Mouse (Mus musculus): ENCODE data around the gene Gng13. TPM values are rescaled to one million over a fixed set of nuclear protein-coding genes. Genes with fewer than 3 reads are reported as not detected.
"Not testable (repeated sequence)": the region's sequence is repeated elsewhere in the genome, so short reads cannot be mapped to it uniquely, and the experiment has no call there.

Gene Gng13
- polyA plus RNA-seq, 1 experiment from 2014 or later = 5.6 TPM

GRCm38 (mm10) chr17:25735745-25736144 lies 18.8 kb downstream of the Gng13 start, which contains the start of gene Mslnl:
Gene Mslnl (plus strand): TSS chr17:25736042.
- ATAC-seq (ENCODE audit: insufficient number of reproducible peaks, insufficient read depth, low FRiP score, low TSS enrichment) = no peak
- Histone ChIP-seq H3K4me2 (replicated peaks) (no peak within 1 kb of the TSS), H3K27ac (no peak within 1 kb of the TSS), H3K9me3 (no peaks in the 10 kb centered on the region), H3K4me1 (no peaks in the 10 kb centered on the region), H3K4me3 (no peak within 1 kb of the TSS), H3K9ac (no peak within 1 kb of the TSS), H3K27me3 (peaks cover 4% of the 10 kb centered on the region; the same call in 1 of the 2 replicates), H3K36me3 (peaks cover 6% of the 10 kb centered on the region; the same call in 1 of the 2 replicates)
- 75% methylated on average over 3 of the region's 3 CpGs for WGBS

- H3K9me3 ChIP-seq = no peaks in the 10 kb centered on the region
- no peaks in the 10 kb centered on the region for H3K36me3 ChIP-seq
- H3K4me2 ChIP-seq (replicated peaks) = no peak overlapping the region
- no peak overlapping the region for H3K4me3 ChIP-seq
- ATAC-seq (ENCODE audit: insufficient number of reproducible peaks, insufficient read depth, low FRiP score, low TSS enrichment) = no peak
- H3K9ac ChIP-seq = no peak overlapping the region
- WGBS = 83% methylated on average over 7 of the region's 7 CpGs
- H3K27me3 ChIP-seq = peaks cover 7% of the 10 kb centered on the region; the same call in 1 of the 2 replicates
- no peak overlapping the region for H3K27ac ChIP-seq
- H3K4me1 ChIP-seq = no peaks in the 10 kb centered on the region
Measured at GRCm38 (mm10) chr17:25738861-25739260, 21.9 kb downstream of the Gng13 start.

GRCm38 (mm10) chr17:25741471-25741870 lies 24.5 kb downstream of the Gng13 start:
- WGBS = 65% methylated on average over 12 of the region's 12 CpGs
- H3K4me1 ChIP-seq; H3K4me3 ChIP-seq; H3K9ac ChIP-seq; H3K27ac ChIP-seq; H3K9me3 ChIP-seq; ATAC-seq (ENCODE audit: insufficient number of reproducible peaks, insufficient read depth, low FRiP score, low TSS enrichment); H3K36me3 ChIP-seq; H3K4me2 ChIP-seq (replicated peaks): not testable (repeated sequence)
- peaks cover 14% of the 10 kb centered on the region; the same call in 1 of the 2 replicates for H3K27me3 ChIP-seq

- H3K9ac ChIP-seq = no peak overlapping the region
- no peak overlapping the region for H3K27ac ChIP-seq
- H3K9me3 ChIP-seq = no peaks in the 10 kb centered on the region
- ATAC-seq (ENCODE audit: insufficient number of reproducible peaks, insufficient read depth, low FRiP score, low TSS enrichment) = no peak
- no peaks in the 10 kb centered on the region for H3K36me3 ChIP-seq
- 93% methylated on average over 9 of the region's 9 CpGs for WGBS
- H3K4me1 ChIP-seq = no peaks in the 10 kb centered on the region
- peaks cover 9% of the 10 kb centered on the region; the same call in 1 of the 2 replicates for H3K27me3 ChIP-seq
- H3K4me3 ChIP-seq = no peak overlapping the region
- H3K4me2 ChIP-seq (replicated peaks) = no peak overlapping the region
Measured at GRCm38 (mm10) chr17:25743831-25744230, 26.9 kb downstream of the Gng13 start.

- WGBS = 83% methylated on average over 9 of the region's 10 CpGs
- H3K36me3 ChIP-seq = no peaks in the 10 kb centered on the region
- H3K9me3 ChIP-seq = no peaks in the 10 kb centered on the region
- no peaks in the 10 kb centered on the region for H3K4me1 ChIP-seq
- H3K4me3 ChIP-seq = no peak overlapping the region
- no peak for ATAC-seq (ENCODE audit: insufficient number of reproducible peaks, insufficient read depth, low FRiP score, low TSS enrichment)
- H3K27me3 ChIP-seq = peaks cover 9% of the 10 kb centered on the region; the same call in 1 of the 2 replicates
- H3K27ac ChIP-seq = no peak overlapping the region
- H3K4me2 ChIP-seq (replicated peaks) = no peak overlapping the region
- no peak overlapping the region for H3K9ac ChIP-seq
Measured at GRCm38 (mm10) chr17:25744311-25744710, 27.3 kb downstream of the Gng13 start.

- Histone ChIP-seq H3K27me3 (peaks cover 9% of the 10 kb centered on the region; the same call in 1 of the 2 replicates), H3K9me3 (no peaks in the 10 kb centered on the region), H3K4me3 (no peak overlapping the region), H3K9ac (no peak overlapping the region), H3K36me3 (no peaks in the 10 kb centered on the region), H3K27ac (no peak overlapping the region), H3K4me1 (peaks cover 10% of the 10 kb centered on the region; the same call in 1 of the 2 replicates), H3K4me2 (replicated peaks) (no peak overlapping the region)
- WGBS = 89% methylated on average over 4 of the region's 4 CpGs
- ATAC-seq (ENCODE audit: insufficient number of reproducible peaks, insufficient read depth, low FRiP score, low TSS enrichment) = no peak
Measured at GRCm38 (mm10) chr17:25748238-25748637, 31.3 kb downstream of the Gng13 start.

GRCm38 (mm10) chr17:25749314-25749713 lies 32.3 kb downstream of the Gng13 start:
- no peaks in the 10 kb centered on the region for H3K36me3 ChIP-seq
- H3K9me3 ChIP-seq = no peaks in the 10 kb centered on the region
- ATAC-seq (ENCODE audit: insufficient number of reproducible peaks, insufficient read depth, low FRiP score, low TSS enrichment) = no peak
- H3K4me3 ChIP-seq = no peak overlapping the region
- no peak overlapping the region for H3K27ac ChIP-seq
- 76% methylated on average over 6 of the region's 6 CpGs for WGBS
- H3K4me1 ChIP-seq = peaks cover 10% of the 10 kb centered on the region; the same call in 1 of the 2 replicates
- no peak overlapping the region for H3K9ac ChIP-seq
- peaks cover 6% of the 10 kb centered on the region; the same call in 1 of the 2 replicates for H3K27me3 ChIP-seq
- H3K4me2 ChIP-seq (replicated peaks) = no peak overlapping the region

- no peak overlapping the region for H3K9ac ChIP-seq
- H3K27ac ChIP-seq = no peak overlapping the region
- no peak for ATAC-seq (ENCODE audit: insufficient number of reproducible peaks, insufficient read depth, low FRiP score, low TSS enrichment)
- WGBS = 48% methylated on average over 5 of the region's 5 CpGs
- no peak overlapping the region for H3K4me3 ChIP-seq
- H3K4me1 ChIP-seq = peaks cover 16% of the 10 kb centered on the region
- no peaks in the 10 kb centered on the region for H3K36me3 ChIP-seq
- H3K27me3 ChIP-seq = no peaks in the 10 kb centered on the region
- no peak overlapping the region for H3K4me2 ChIP-seq (replicated peaks)
- no peaks in the 10 kb centered on the region for H3K9me3 ChIP-seq
Measured at GRCm38 (mm10) chr17:25751446-25751845, 34.5 kb downstream of the Gng13 start.

GRCm38 (mm10) chr17:25754241-25754640 lies 37.3 kb downstream of the Gng13 start, which contains the start of gene Msln:
Gene Msln (minus strand): TSS chr17:25754378.
- Histone ChIP-seq H3K4me3 (no peak within 1 kb of the TSS), H3K4me1 (peaks cover 16% of the 10 kb centered on the region), H3K4me2 (replicated peaks) (no peak within 1 kb of the TSS), H3K9ac (no peak within 1 kb of the TSS), H3K27me3 (no peaks in the 10 kb centered on the region), H3K9me3 (no peaks in the 10 kb centered on the region), H3K27ac (no peak within 1 kb of the TSS), H3K36me3 (no peaks in the 10 kb centered on the region)
- ATAC-seq (ENCODE audit: insufficient number of reproducible peaks, insufficient read depth, low FRiP score, low TSS enrichment) = no peak
- 85% methylated on average over 9 of the region's 9 CpGs for WGBS

GRCm38 (mm10) chr17:25755086-25755485 lies 38.1 kb downstream of the Gng13 start:
- no peak for ATAC-seq (ENCODE audit: insufficient number of reproducible peaks, insufficient read depth, low FRiP score, low TSS enrichment)
- Histone ChIP-seq H3K4me1 (peaks cover 16% of the 10 kb centered on the region), H3K36me3 (no peaks in the 10 kb centered on the region), H3K27ac (no peak overlapping the region), H3K4me3 (no peak overlapping the region), H3K27me3 (no peaks in the 10 kb centered on the region), H3K9ac (no peak overlapping the region), H3K4me2 (replicated peaks) (no peak overlapping the region), H3K9me3 (no peaks in the 10 kb centered on the region)
- 82% methylated on average over 4 of the region's 4 CpGs for WGBS

- Histone ChIP-seq H3K4me2 (replicated peaks) (no peak overlapping the region), H3K36me3 (no peaks in the 10 kb centered on the region), H3K4me3 (no peak overlapping the region), H3K27me3 (no peaks in the 10 kb centered on the region), H3K27ac (no peak overlapping the region), H3K9ac (0 out of 2 replicates have a peak overlapping the region, but pooled peaks have one; percentile 20), H3K4me1 (peaks cover 16% of the 10 kb centered on the region), H3K9me3 (no peaks in the 10 kb centered on the region)
- WGBS = 33% methylated on average over 4 of the region's 4 CpGs
- ATAC-seq (ENCODE audit: insufficient number of reproducible peaks, insufficient read depth, low FRiP score, low TSS enrichment) = no peak; the same call in 1 of the 2 replicates
Measured at GRCm38 (mm10) chr17:25755627-25756377, 38.8 kb downstream of the Gng13 start.

Data from embryonic facial prominence, embryonic 12.5 days (tissue).